Mouse (Mus musculus): ENCODE measurements around the gene Asb7.
A peak's percentile ranks its signal among the peaks of the same experiment; 100 is the strongest.

The Asb7 gene

GRCm38 (mm10) chr7:66653596-66653995 is 35.8 kb downstream of the Asb7 start:
- no peak for DNase-seq (ENCODE audit: low spot score)

GRCm38 (mm10) chr7:66652216-66652615 is 37.2 kb downstream of the Asb7 start:
- no peak for DNase-seq (ENCODE audit: low spot score)

DNA sequence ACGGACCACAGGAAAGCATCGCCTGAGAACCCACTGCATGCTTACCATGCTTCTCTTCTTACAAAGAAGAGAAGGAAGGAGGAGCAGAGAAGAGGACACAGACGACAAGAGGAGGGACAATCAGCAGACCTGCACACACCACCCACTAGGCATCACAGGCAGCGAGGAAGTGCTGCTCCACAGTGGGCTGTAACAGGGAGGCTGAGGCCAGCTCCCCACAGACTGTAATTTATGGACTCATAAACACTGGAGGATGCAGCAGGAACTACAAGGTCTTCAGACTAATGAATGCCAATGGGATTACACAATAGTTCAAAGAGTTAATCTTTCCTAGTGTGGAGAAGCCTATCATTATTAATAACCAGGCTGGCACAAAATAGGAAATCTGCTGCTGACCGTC is 38.5 kb downstream of the Asb7 start:
- no peak for DNase-seq (ENCODE audit: low spot score)

DNA sequence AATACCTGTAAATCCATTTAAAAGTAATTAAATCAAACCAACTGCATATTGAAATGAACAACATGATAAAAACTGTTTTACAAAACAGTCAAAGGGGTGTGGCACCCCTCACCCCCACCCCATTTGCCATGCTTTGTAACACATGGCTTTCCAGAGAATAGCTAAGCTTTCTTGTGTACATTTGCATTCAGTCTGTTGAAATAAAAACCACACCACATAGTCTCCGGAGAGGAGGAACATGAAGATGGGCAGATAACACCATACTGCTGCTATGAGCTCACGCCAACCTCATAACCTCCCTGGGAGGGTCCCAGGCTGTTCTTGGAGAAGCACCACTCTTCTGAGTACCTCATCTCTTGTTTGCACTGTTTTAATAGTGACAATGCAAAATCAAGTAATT is 40.2 kb downstream of the Asb7 start:
- no peak for DNase-seq (ENCODE audit: low spot score)

GRCm38 (mm10) chr7:66645736-66646135 is 43.7 kb downstream of the Asb7 start:
- no peak for DNase-seq (ENCODE audit: low spot score)

- DNase-seq (ENCODE audit: low spot score) = no peak
Measured at GRCm38 (mm10) chr7:66633351-66633750, 56.0 kb downstream of the Asb7 start.

- DNase-seq (ENCODE audit: low spot score) = peak; percentile 22
Measured at GRCm38 (mm10) chr7:66630154-66630800, 59.1 kb downstream of the Asb7 start.

- no peak for DNase-seq (ENCODE audit: low spot score)
Measured at GRCm38 (mm10) chr7:66629419-66629818, 60.0 kb downstream of the Asb7 start.

DNA sequence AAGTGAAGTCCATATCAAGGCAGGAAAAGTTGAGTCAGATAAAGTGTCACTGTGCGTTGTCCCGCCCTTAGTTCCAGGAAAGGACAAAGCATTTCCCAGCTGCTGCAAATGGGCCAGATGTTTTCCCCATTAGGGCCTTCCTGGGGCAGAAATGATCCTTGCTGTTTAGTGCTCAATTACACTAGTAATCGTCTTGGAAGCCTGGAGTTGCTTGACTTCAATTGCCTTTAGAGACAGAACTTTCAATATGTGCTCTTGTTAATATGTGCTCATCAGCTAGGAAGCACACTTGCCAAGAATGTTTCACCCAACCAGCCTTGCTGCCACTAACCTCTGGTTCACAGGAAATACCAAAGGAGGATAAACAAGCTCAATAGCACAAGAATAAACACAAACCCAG is 66.0 kb downstream of the Asb7 start:
- peak; percentile 32 for DNase-seq (ENCODE audit: low spot score)

DNA sequence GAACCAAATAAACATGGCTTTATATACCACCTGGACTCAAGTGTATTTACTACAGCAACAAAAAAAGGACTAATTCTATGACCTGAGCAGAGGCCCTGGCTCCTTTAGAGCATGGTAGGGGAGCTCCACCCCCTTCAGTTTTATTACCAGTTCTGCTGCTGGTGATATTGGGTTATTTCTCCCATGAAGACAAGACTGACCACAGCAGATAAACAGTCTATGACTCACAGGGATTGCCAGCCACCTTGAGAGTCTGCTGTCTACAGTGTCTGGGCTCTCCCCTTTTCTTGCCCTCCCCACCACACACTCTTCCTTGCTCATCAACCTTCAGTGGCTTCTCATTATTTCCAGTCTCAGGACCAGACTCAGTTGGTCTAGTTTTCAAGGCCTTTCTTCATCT is 87.5 kb downstream of the Asb7 start:
- no peak for DNase-seq (ENCODE audit: low spot score)

GRCm38 (mm10) chr7:66600622-66601610 is 88.5 kb downstream of the Asb7 start:
- DNase-seq (ENCODE audit: low spot score) = no peak

- no peak for DNase-seq (ENCODE audit: low spot score)
Measured at GRCm38 (mm10) chr7:66600126-66600525, 89.3 kb downstream of the Asb7 start.

GRCm38 (mm10) chr7:66597900-66598299 is 91.5 kb downstream of the Asb7 start:
- no peak for DNase-seq (ENCODE audit: low spot score)

Measured in embryo, embryonic 10 days (tissue).